Mouse (Mus musculus): ENCODE data around the gene Rasgrf2.

Rasgrf2 gene

GRCm38 (mm10) chr13:91940113-91940512, 191.3 kb downstream of the Rasgrf2 start:
- DNase-seq = no peak

GRCm38 (mm10) chr13:91938826-91939225, 192.6 kb downstream of the Rasgrf2 start:
- DNase-seq = no peak

- DNase-seq = no peak
These were observed 194.2 kb downstream of the Rasgrf2 start for GRCm38 (mm10) chr13:91937232-91937631.

GRCm38 (mm10) chr13:91932122-91932521, 199.3 kb downstream of the Rasgrf2 start:
- DNase-seq = no peak

- no peak for DNase-seq
These were observed 201.3 kb downstream of the Rasgrf2 start for GRCm38 (mm10) chr13:91929943-91930726.

- no peak for DNase-seq
These were observed 202.7 kb downstream of the Rasgrf2 start for GRCm38 (mm10) chr13:91928605-91929389.

- DNase-seq = no peak
These were observed 210.4 kb downstream of the Rasgrf2 start for GRCm38 (mm10) chr13:91921010-91921409.

GRCm38 (mm10) chr13:91918764-91919163, 212.7 kb downstream of the Rasgrf2 start:
- no peak for DNase-seq

- no peak for DNase-seq
These were observed 213.6 kb downstream of the Rasgrf2 start for GRCm38 (mm10) chr13:91917835-91918234.

GRCm38 (mm10) chr13:91916308-91916707, 215.1 kb downstream of the Rasgrf2 start:
- no peak for DNase-seq

GRCm38 (mm10) chr13:91915582-91916239, 215.7 kb downstream of the Rasgrf2 start:
- peak; percentile 70 for DNase-seq

GRCm38 (mm10) chr13:91915192-91915581, 216.3 kb downstream of the Rasgrf2 start:
- DNase-seq = no peak

- DNase-seq = no peak
These were observed 219.8 kb downstream of the Rasgrf2 start for GRCm38 (mm10) chr13:91911652-91912051.

GRCm38 (mm10) chr13:91911211-91911610, 220.2 kb downstream of the Rasgrf2 start:
- DNase-seq = no peak

- DNase-seq = peak; percentile 86
These were observed 223.1 kb downstream of the Rasgrf2 start for GRCm38 (mm10) chr13:91908202-91908980.

GRCm38 (mm10) chr13:91906338-91906737, 225.1 kb downstream of the Rasgrf2 start:
- peak; percentile 76 for DNase-seq

GRCm38 (mm10) chr13:91896476-91896875, 235.0 kb downstream of the Rasgrf2 start:
- DNase-seq = no peak

GRCm38 (mm10) chr13:91893132-91893531, 238.3 kb downstream of the Rasgrf2 start:
- DNase-seq = peak; percentile 43

- DNase-seq = no peak
These were observed 241.3 kb downstream of the Rasgrf2 start for GRCm38 (mm10) chr13:91890031-91890619.

- no peak for DNase-seq
These were observed 246.6 kb downstream of the Rasgrf2 start for GRCm38 (mm10) chr13:91884714-91885386.

- peak; percentile 76 for DNase-seq
These were observed 249.5 kb downstream of the Rasgrf2 start for GRCm38 (mm10) chr13:91881837-91882480.
